ENCODE assay signal across 25 mouse cellular contexts in the genomic region with DNA sequence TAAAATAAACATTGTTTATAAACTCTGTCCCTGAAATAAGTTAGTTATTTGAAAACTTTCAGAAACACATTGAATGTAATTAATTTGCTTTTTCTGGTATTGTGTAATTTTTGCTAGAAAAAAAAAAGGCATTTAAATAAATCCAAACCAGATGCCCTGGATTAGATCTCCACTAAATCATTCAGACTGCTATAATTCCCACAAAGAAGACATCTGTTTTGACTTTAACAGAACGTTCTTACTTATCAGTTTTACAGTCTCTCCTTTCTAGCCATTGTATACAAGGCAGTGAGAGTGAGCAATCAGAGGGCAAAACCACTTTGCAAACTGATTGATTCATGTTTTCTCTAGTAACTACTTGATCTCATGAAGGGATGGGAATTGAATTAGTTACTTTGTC.
DNase-seq lines count a peak whose midpoint lies in the region; ATAC-seq and TF ChIP-seq lines count a peak whose summit lies in the region.
"Had no signal": no experiment of that assay in that cellular context is flagged by ENCODE, and none has a peak within 500 bp of the region (broad histone marks: within the 10 kb centered on the region; RNA-seq: fewer than 3 reads in every experiment).

No protein-coding gene starts in this region.

- no peak overlapping the region for H3K4me2 ChIP-seq in lung, embryonic 14.5 days
- no peak overlapping the region for H3K4me2 ChIP-seq in embryonic facial prominence, embryonic 13.5 days
- H3K4me2 ChIP-seq in limb, embryonic 14.5 days (replicated peaks; ENCODE audit: low read depth, low read length, severe bottlenecking), result no peak overlapping the region
- H3K4me2 ChIP-seq in stomach, postnatal 0 days (replicated peaks; ENCODE audit: low read depth), result no peak overlapping the region
- no peak overlapping the region for H3K4me2 ChIP-seq in forebrain, embryonic 16.5 days (ENCODE audit: low read length)
- H3K4me2 ChIP-seq: forebrain, embryonic 15.5 days; hindbrain, embryonic 12.5 days; liver, embryonic 15.5 days; midbrain, embryonic 12.5 days had no signal

- TF ChIP-seq CTCF in lung, embryonic 14.5 days (IDR thresholded peaks at IDR 0.05; ENCODE audit: low read depth), result no peak
- TF ChIP-seq CTCF in stomach, postnatal 0 days (IDR thresholded peaks at IDR 0.05; ENCODE audit: low read depth), result no peak

- H3K9me3 ChIP-seq in lung, embryonic 14.5 days (ENCODE audit: low read depth, low read length), result no peaks in the 10 kb centered on the region
- no peaks in the 10 kb centered on the region for H3K9me3 ChIP-seq in embryonic facial prominence, embryonic 13.5 days
- H3K9me3 ChIP-seq in limb, embryonic 14.5 days (ENCODE audit: control insufficient read depth, low read length), result no peaks in the 10 kb centered on the region
- no peaks in the 10 kb centered on the region for H3K9me3 ChIP-seq in stomach, postnatal 0 days (ENCODE audit: control insufficient read depth, low read length)
- no peaks in the 10 kb centered on the region for H3K9me3 ChIP-seq in forebrain, embryonic 16.5 days (ENCODE audit: control insufficient read depth, low read length)
- H3K9me3 ChIP-seq: forebrain, embryonic 10.5 days; forebrain, embryonic 15.5 days; hindbrain, embryonic 12.5 days; liver, embryonic 15.5 days; midbrain, embryonic 12.5 days had no signal

- no peaks in the 10 kb centered on the region for H3K36me3 ChIP-seq in lung, embryonic 14.5 days (ENCODE audit: insufficient read depth)
- no peaks in the 10 kb centered on the region for H3K36me3 ChIP-seq in embryonic facial prominence, embryonic 13.5 days
- no peaks in the 10 kb centered on the region for H3K36me3 ChIP-seq in limb, embryonic 14.5 days (ENCODE audit: control insufficient read depth, insufficient read depth, low read length)
- H3K36me3 ChIP-seq in stomach, postnatal 0 days (ENCODE audit: control insufficient read depth, insufficient read depth, low read length), result no peaks in the 10 kb centered on the region
- H3K36me3 ChIP-seq in forebrain, embryonic 16.5 days (ENCODE audit: control insufficient read depth, insufficient read depth), result no peaks in the 10 kb centered on the region
- H3K36me3 ChIP-seq: forebrain, embryonic 10.5 days; forebrain, embryonic 15.5 days; hindbrain, embryonic 12.5 days; liver, embryonic 15.5 days; midbrain, embryonic 12.5 days had no signal

- TF ChIP-seq POLR2A in limb, embryonic 14.5 days (IDR thresholded peaks at IDR 0.05; ENCODE audit: borderline replicate concordance, extremely low read depth, insufficient read depth, insufficient read length), result no peak

- no peak overlapping the region for H3K27ac ChIP-seq in lung, embryonic 14.5 days (ENCODE audit: low read depth)
- H3K27ac ChIP-seq in embryonic facial prominence, embryonic 13.5 days, result peak overlapping the region; percentile 68; the same call in 1 of the 2 replicates
- no peak overlapping the region for H3K27ac ChIP-seq in limb, embryonic 14.5 days (replicated peaks; ENCODE audit: low read depth, low read length)
- no peak overlapping the region for H3K27ac ChIP-seq in stomach, postnatal 0 days (replicated peaks)
- no peak overlapping the region for H3K27ac ChIP-seq in forebrain, embryonic 16.5 days (ENCODE audit: low read length)
- H3K27ac ChIP-seq: forebrain, embryonic 10.5 days; forebrain, embryonic 15.5 days; hindbrain, embryonic 12.5 days; hindbrain, postnatal 0 days; layer of hippocampus, adult 2 months; liver, embryonic 15.5 days; midbrain, embryonic 12.5 days had no signal

- 17% methylated on average over 1 of the region's 1 CpGs for WGBS in lung, embryonic 14.5 days
- WGBS in embryonic facial prominence, embryonic 13.5 days, result 19% methylated on average over 1 of the region's 1 CpGs
- WGBS in limb, embryonic 14.5 days, result 0% methylated on average over 1 of the region's 1 CpGs
- WGBS in stomach, postnatal 0 days, result 3% methylated on average over 1 of the region's 1 CpGs
- WGBS in forebrain, embryonic 16.5 days, result 48% methylated on average over 1 of the region's 1 CpGs

- H3K4me3 ChIP-seq in lung, embryonic 14.5 days (ENCODE audit: low read depth, low read length), result no peak overlapping the region
- no peak overlapping the region for H3K4me3 ChIP-seq in embryonic facial prominence, embryonic 13.5 days
- no peak overlapping the region for H3K4me3 ChIP-seq in limb, embryonic 14.5 days (replicated peaks; ENCODE audit: low read length)
- H3K4me3 ChIP-seq in stomach, postnatal 0 days (ENCODE audit: low read depth, low read length), result no peak overlapping the region
- no peak overlapping the region for H3K4me3 ChIP-seq in forebrain, embryonic 16.5 days (replicated peaks; ENCODE audit: low read length)
- H3K4me3 ChIP-seq: forebrain, embryonic 10.5 days; forebrain, embryonic 15.5 days; hindbrain, embryonic 12.5 days; layer of hippocampus, adult 2 months; liver, embryonic 15.5 days; midbrain, embryonic 12.5 days had no signal

- H3K9ac ChIP-seq in lung, embryonic 14.5 days, result no peak overlapping the region
- H3K9ac ChIP-seq in embryonic facial prominence, embryonic 13.5 days, result no peak overlapping the region
- H3K9ac ChIP-seq in limb, embryonic 14.5 days (ENCODE audit: low read depth, low read length, severe bottlenecking), result no peak overlapping the region
- no peak overlapping the region for H3K9ac ChIP-seq in stomach, postnatal 0 days (ENCODE audit: low read length)
- no peak overlapping the region for H3K9ac ChIP-seq in forebrain, embryonic 16.5 days (replicated peaks; ENCODE audit: low read depth, low read length)
- H3K9ac ChIP-seq: forebrain, embryonic 15.5 days; hindbrain, embryonic 12.5 days; liver, embryonic 15.5 days; midbrain, embryonic 12.5 days had no signal

- peak; percentile 48 for DNase-seq in lung, embryonic 14.5 days
- no peak for DNase-seq in lung, adult 18-20 months
- peak; percentile 31 for DNase-seq in limb, embryonic 14.5 days (ENCODE audit: low spot score)
- no peak for DNase-seq in stomach, postnatal 0 days (ENCODE audit: low spot score)
- DNase-seq in adrenal gland, adult 8-10 months, result no peak
- no peak for DNase-seq in heart, postnatal 10 days
- DNase-seq: adrenal gland, postnatal 10 days; B cell, adult 2 months; cerebellum, adult 9-10 months; gastrocnemius, postnatal 10 days; heart, postnatal 36 days; kidney, adult 18-20 months; kidney, postnatal 36 days; liver; lung, postnatal 36 days; thymus, postnatal 14 days had no signal

- H3K4me1 ChIP-seq in lung, embryonic 14.5 days (ENCODE audit: insufficient read depth), result no peaks in the 10 kb centered on the region; the same call in 1 of the 2 replicates
- H3K4me1 ChIP-seq in embryonic facial prominence, embryonic 13.5 days, result 0 out of 2 replicates have a peak, but pooled peaks cover 5% of the 10 kb centered on the region
- no peaks in the 10 kb centered on the region for H3K4me1 ChIP-seq in limb, embryonic 14.5 days (ENCODE audit: control insufficient read depth, insufficient read depth, low read length)
- H3K4me1 ChIP-seq in stomach, postnatal 0 days (replicated peaks; ENCODE audit: control insufficient read depth, insufficient read depth), result no peaks in the 10 kb centered on the region
- H3K4me1 ChIP-seq in forebrain, embryonic 16.5 days (replicated peaks; ENCODE audit: control insufficient read depth, insufficient read depth, low read length), result no peaks in the 10 kb centered on the region
- H3K4me1 ChIP-seq: forebrain, embryonic 10.5 days; forebrain, embryonic 15.5 days; hindbrain, embryonic 12.5 days; liver, embryonic 15.5 days; midbrain, embryonic 12.5 days had no signal

- ATAC-seq in lung, embryonic 14.5 days (ENCODE audit: insufficient read depth), result peak; percentile 60; the same call in 1 of the 2 replicates
- no peak for ATAC-seq in embryonic facial prominence, embryonic 13.5 days (ENCODE audit: insufficient number of reproducible peaks, insufficient read depth, low FRiP score, low TSS enrichment, low read depth)
- ATAC-seq in limb, embryonic 14.5 days (ENCODE audit: low FRiP score, low read depth), result no peak
- no peak for ATAC-seq in stomach, postnatal 0 days (ENCODE audit: low FRiP score, low TSS enrichment)
- ATAC-seq in forebrain, embryonic 16.5 days, result no peak
- ATAC-seq: forebrain, embryonic 15.5 days; hindbrain, postnatal 0 days had no signal

- H3K27me3 ChIP-seq in lung, embryonic 14.5 days (ENCODE audit: insufficient read depth, low read length), result no peaks in the 10 kb centered on the region
- no peaks in the 10 kb centered on the region for H3K27me3 ChIP-seq in embryonic facial prominence, embryonic 13.5 days
- H3K27me3 ChIP-seq in limb, embryonic 14.5 days (ENCODE audit: control insufficient read depth, insufficient read depth, low read length), result no peaks in the 10 kb centered on the region
- H3K27me3 ChIP-seq in stomach, postnatal 0 days (ENCODE audit: control insufficient read depth, insufficient read depth, low read length), result no peaks in the 10 kb centered on the region
- H3K27me3 ChIP-seq in forebrain, embryonic 16.5 days (replicated peaks; ENCODE audit: control insufficient read depth, insufficient read depth, low read length), result no peaks in the 10 kb centered on the region
- H3K27me3 ChIP-seq: forebrain, embryonic 15.5 days; hindbrain, embryonic 12.5 days; liver, embryonic 15.5 days; midbrain, embryonic 12.5 days had no signal

- intact Hi-C loops in heart, postnatal 10 days (cut with DNase I), result no loop called here

- peak; percentile 37 for TF ChIP-seq EP300 in stomach, postnatal 0 days (optimal IDR thresholded peaks at IDR 0.05)

Comparison
In these comparisons a context has a peak if more than half of its experiments do, and no peak if none do; other contexts are left out.
1. DNase-seq: peak in lung, embryonic 14.5 days (single experiment) and limb, embryonic 14.5 days (single experiment); none in lung, adult 18-20 months (0 of 2), stomach, postnatal 0 days (single experiment), adrenal gland, adult 8-10 months (single experiment) and heart, postnatal 10 days (0 of 2).